Mouse (Mus musculus): ENCODE results near the gene Atp8b4. TPM values are rescaled to one million over a fixed set of nuclear protein-coding genes. Genes with fewer than 3 reads are reported as not detected.

Gene Atp8b4
- polyA plus RNA-seq, 1 experiment: 2.5 TPM

DNA sequence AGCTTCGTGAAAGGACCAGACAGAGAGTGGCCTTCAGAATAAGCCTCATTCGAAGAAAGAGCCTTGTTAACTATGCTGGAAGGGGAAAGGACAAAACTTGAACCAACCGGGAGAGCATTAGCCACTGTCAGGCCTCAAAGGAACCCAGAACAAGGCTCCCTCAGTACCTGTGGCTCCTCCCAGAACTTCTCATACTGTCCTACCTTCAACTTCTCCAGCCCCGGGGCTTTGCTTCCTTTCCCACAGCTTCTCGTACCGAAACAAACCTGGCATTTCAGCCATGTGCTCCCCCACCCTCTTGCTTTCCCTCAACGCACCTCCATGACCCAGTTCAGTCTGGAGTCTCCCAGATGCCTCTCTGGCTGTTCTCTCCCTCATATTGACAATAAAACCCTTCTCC, 160.3 kb downstream of the Atp8b4 start:
- no peaks in the 10 kb centered on the region for H3K27me3 ChIP-seq (ENCODE audit: control insufficient read depth, insufficient read depth, low read length)
- no peak for DNase-seq (ENCODE audit: low read depth in 1 of 2, low spot score in 2 of 2)
- 90% methylated on average over 7 of the region's 7 CpGs for whole genome bisulfite sequencing
- no peaks in the 10 kb centered on the region for H3K4me1 ChIP-seq (ENCODE audit: control insufficient read depth, insufficient read depth, insufficient read length)
- no peaks in the 10 kb centered on the region for H3K36me3 ChIP-seq (ENCODE audit: control insufficient read depth, insufficient read depth, low read length)
- TF ChIP-seq CTCF (IDR thresholded peaks at IDR 0.05; ENCODE audit: extremely low read depth, insufficient read depth, insufficient read length, insufficient replicate concordance) (no peak), POLR2A (IDR thresholded peaks at IDR 0.05; ENCODE audit: low read depth, low read length) (no peak)
- no peak overlapping the region for H3K4me3 ChIP-seq (ENCODE audit: extremely low read depth, insufficient read depth, insufficient read length)
- H3K27ac ChIP-seq (ENCODE audit: insufficient read depth, low read length): no peak overlapping the region

DNA sequence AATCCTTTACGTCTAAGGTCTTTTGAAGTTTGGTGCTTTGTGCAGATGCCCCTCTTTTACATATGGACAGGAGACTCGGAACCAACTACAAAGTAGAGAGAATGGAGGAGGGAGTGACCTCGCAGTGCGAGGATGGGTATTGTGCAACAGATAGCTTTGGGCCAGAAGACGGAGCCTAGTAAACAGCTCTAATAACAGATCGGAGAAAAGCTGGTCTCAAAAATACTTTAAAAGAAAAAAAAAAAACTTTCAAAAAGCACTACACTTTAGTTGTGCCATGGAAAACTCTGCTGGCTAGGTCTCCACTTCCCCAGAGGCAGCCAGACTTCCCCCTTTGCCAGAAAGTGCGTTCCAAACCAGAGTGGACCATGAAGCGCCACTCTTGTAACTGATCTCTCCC, 161.0 kb downstream of the Atp8b4 start:
- 91% methylated on average over 8 of the region's 8 CpGs for WGBS

DNA sequence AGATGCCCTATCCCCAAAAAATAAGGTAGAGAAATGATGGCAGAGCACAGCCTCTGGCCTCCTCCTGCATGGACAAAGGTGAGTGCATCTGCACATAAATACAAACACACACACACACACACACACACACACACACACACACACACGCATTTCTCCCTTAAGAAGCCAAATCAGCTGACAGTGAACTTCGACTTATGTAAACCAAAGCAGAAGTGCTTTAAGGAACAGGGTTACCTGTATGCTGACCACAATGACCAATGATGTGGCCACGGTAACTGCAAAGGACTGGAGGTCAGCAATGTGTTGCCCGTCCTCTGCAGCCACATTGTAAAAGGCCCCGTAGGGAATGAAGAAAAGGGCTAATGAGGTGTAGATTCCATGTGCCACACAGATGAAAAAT, 163.3 kb downstream of the Atp8b4 start:
- 81% methylated on average over 5 of the region's 5 CpGs for WGBS
- Histone ChIP-seq H3K4me3 (ENCODE audit: extremely low read depth, insufficient read depth, insufficient read length) (no peak overlapping the region), H3K27ac (ENCODE audit: insufficient read depth, low read length) (no peak overlapping the region), H3K4me1 (ENCODE audit: control insufficient read depth, insufficient read depth, insufficient read length) (no peaks in the 10 kb centered on the region), H3K27me3 (ENCODE audit: control insufficient read depth, insufficient read depth, low read length) (no peaks in the 10 kb centered on the region), H3K36me3 (ENCODE audit: control insufficient read depth, insufficient read depth, low read length) (no peaks in the 10 kb centered on the region)
- DNase-seq (ENCODE audit: low read depth in 1 of 2, low spot score in 2 of 2): no peak
- TF ChIP-seq CTCF (IDR thresholded peaks at IDR 0.05; ENCODE audit: extremely low read depth, insufficient read depth, insufficient read length, insufficient replicate concordance): no peak
- no peak for TF ChIP-seq POLR2A (IDR thresholded peaks at IDR 0.05; ENCODE audit: low read depth, low read length)

More for the DNA sequence above, 161.0 kb downstream of the Atp8b4 start:
- no peak overlapping the region for H3K27ac ChIP-seq (ENCODE audit: insufficient read depth, low read length)
- DNase-seq (ENCODE audit: low read depth in 1 of 2, low spot score in 2 of 2): no peak
- H3K4me1 ChIP-seq (ENCODE audit: control insufficient read depth, insufficient read depth, insufficient read length): no peaks in the 10 kb centered on the region
- TF ChIP-seq POLR2A (IDR thresholded peaks at IDR 0.05; ENCODE audit: low read depth, low read length) (no peak), CTCF (IDR thresholded peaks at IDR 0.05; ENCODE audit: extremely low read depth, insufficient read depth, insufficient read length, insufficient replicate concordance) (no peak)
- no peak overlapping the region for H3K4me3 ChIP-seq (ENCODE audit: extremely low read depth, insufficient read depth, insufficient read length)
- H3K27me3 ChIP-seq (ENCODE audit: control insufficient read depth, insufficient read depth, low read length): no peaks in the 10 kb centered on the region
- H3K36me3 ChIP-seq (ENCODE audit: control insufficient read depth, insufficient read depth, low read length): no peaks in the 10 kb centered on the region

- H3K27ac ChIP-seq (ENCODE audit: insufficient read depth, low read length): no peak overlapping the region
- TF ChIP-seq POLR2A (IDR thresholded peaks at IDR 0.05; ENCODE audit: low read depth, low read length) (no peak), CTCF (IDR thresholded peaks at IDR 0.05; ENCODE audit: extremely low read depth, insufficient read depth, insufficient read length, insufficient replicate concordance) (no peak)
- no peak overlapping the region for H3K4me3 ChIP-seq (ENCODE audit: extremely low read depth, insufficient read depth, insufficient read length)
- 90% methylated on average over 3 of the region's 3 CpGs for WGBS
- no peaks in the 10 kb centered on the region for H3K36me3 ChIP-seq (ENCODE audit: control insufficient read depth, insufficient read depth, low read length)
- no peaks in the 10 kb centered on the region for H3K27me3 ChIP-seq (ENCODE audit: control insufficient read depth, insufficient read depth, low read length)
- no peaks in the 10 kb centered on the region for H3K4me1 ChIP-seq (ENCODE audit: control insufficient read depth, insufficient read depth, insufficient read length)
- no peak for DNase-seq (ENCODE audit: low read depth in 1 of 2, low spot score in 2 of 2)
Measured at GRCm38 (mm10) chr2:126331794-126332193, 168.7 kb downstream of the Atp8b4 start.

DNA sequence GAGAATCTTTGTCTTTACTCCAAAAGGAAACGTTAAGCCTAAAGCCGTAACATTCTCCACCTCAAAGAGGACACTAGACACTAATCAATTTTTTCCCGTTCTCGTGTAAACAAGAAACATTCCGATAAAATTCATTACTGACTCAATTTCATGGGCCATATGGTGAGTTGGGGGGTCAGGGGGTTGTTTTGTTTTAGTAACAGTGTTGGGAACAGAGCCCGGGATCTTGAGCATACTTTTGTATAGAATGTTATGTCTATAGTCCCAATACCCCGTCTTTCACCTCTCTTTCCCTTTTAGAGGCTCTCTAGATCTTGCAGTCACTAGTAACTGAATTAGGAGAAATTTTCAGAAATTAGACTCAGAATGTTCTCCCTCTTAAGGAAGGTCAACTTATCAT, 177.3 kb downstream of the Atp8b4 start:
- Histone ChIP-seq H3K4me1 (ENCODE audit: control insufficient read depth, insufficient read depth, insufficient read length) (no peaks in the 10 kb centered on the region), H3K4me3 (ENCODE audit: extremely low read depth, insufficient read depth, insufficient read length) (no peak overlapping the region), H3K27ac (ENCODE audit: insufficient read depth, low read length) (no peak overlapping the region), H3K36me3 (ENCODE audit: control insufficient read depth, insufficient read depth, low read length) (peaks cover 1% of the 10 kb centered on the region; the same call in 1 of the 2 replicates), H3K27me3 (ENCODE audit: control insufficient read depth, insufficient read depth, low read length) (no peaks in the 10 kb centered on the region)
- no peak for DNase-seq (ENCODE audit: low read depth in 1 of 2, low spot score in 2 of 2)
- TF ChIP-seq CTCF (IDR thresholded peaks at IDR 0.05; ENCODE audit: extremely low read depth, insufficient read depth, insufficient read length, insufficient replicate concordance): no peak
- no peak for TF ChIP-seq POLR2A (IDR thresholded peaks at IDR 0.05; ENCODE audit: low read depth, low read length)
- WGBS: 94% methylated on average over 7 of the region's 7 CpGs

DNA sequence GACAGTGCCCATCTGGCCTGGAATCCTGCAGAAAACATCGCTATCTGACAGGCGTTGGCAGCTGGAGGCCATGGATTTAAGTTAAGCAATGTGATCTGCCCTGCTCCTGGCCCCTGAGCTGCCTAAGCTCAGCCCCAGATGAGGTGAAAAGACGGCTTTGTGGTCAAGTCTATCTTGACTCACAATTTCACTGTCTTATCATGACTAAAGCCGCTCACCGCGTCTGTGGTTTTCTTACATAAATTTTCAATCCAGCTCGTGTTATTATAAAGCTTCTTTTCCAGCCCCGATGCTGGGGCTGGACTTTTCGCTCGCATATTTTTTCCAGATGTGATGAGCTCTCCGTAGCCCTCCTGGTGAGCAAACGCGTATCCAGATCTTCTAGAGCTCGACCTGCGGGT, 177.8 kb downstream of the Atp8b4 start:
- no peak overlapping the region for H3K27ac ChIP-seq (ENCODE audit: insufficient read depth, low read length)
- no peak overlapping the region for H3K4me3 ChIP-seq (ENCODE audit: extremely low read depth, insufficient read depth, insufficient read length)
- 88% methylated on average over 15 of the region's 15 CpGs for WGBS
- peaks cover 1% of the 10 kb centered on the region; the same call in 1 of the 2 replicates for H3K36me3 ChIP-seq (ENCODE audit: control insufficient read depth, insufficient read depth, low read length)
- TF ChIP-seq POLR2A (IDR thresholded peaks at IDR 0.05; ENCODE audit: low read depth, low read length) (no peak), CTCF (IDR thresholded peaks at IDR 0.05; ENCODE audit: extremely low read depth, insufficient read depth, insufficient read length, insufficient replicate concordance) (no peak)
- DNase-seq (ENCODE audit: low read depth in 1 of 2, low spot score in 2 of 2): no peak
- no peaks in the 10 kb centered on the region for H3K4me1 ChIP-seq (ENCODE audit: control insufficient read depth, insufficient read depth, insufficient read length)
- no peaks in the 10 kb centered on the region for H3K27me3 ChIP-seq (ENCODE audit: control insufficient read depth, insufficient read depth, low read length)

- no peaks in the 10 kb centered on the region for H3K4me1 ChIP-seq (ENCODE audit: control insufficient read depth, insufficient read depth, insufficient read length)
- TF ChIP-seq POLR2A (IDR thresholded peaks at IDR 0.05; ENCODE audit: low read depth, low read length) (no peak), CTCF (IDR thresholded peaks at IDR 0.05; ENCODE audit: extremely low read depth, insufficient read depth, insufficient read length, insufficient replicate concordance) (no peak)
- H3K27ac ChIP-seq (ENCODE audit: insufficient read depth, low read length): no peak overlapping the region
- H3K4me3 ChIP-seq (ENCODE audit: extremely low read depth, insufficient read depth, insufficient read length): no peak overlapping the region
- DNase-seq (ENCODE audit: low read depth in 1 of 2, low spot score in 2 of 2): no peak
- H3K36me3 ChIP-seq (ENCODE audit: control insufficient read depth, insufficient read depth, low read length): peaks cover 1% of the 10 kb centered on the region; the same call in 1 of the 2 replicates
- 91% methylated on average over 6 of the region's 6 CpGs for WGBS
- no peaks in the 10 kb centered on the region for H3K27me3 ChIP-seq (ENCODE audit: control insufficient read depth, insufficient read depth, low read length)
Measured at GRCm38 (mm10) chr2:126318071-126318470, 182.4 kb downstream of the Atp8b4 start.

Data from spleen, adult 2 months (tissue).